Mouse (Mus musculus) right cerebral cortex, adult 18-20 months (tissue): ENCODE data around the gene Dock10.

Experiments used
- DNase-seq: peaks from one replicate; pipeline ENCODE4 v3.0.0; 2022; ENCODE audit warnings: mixed read lengths

The Dock10 gene

GRCm38 (mm10) chr1:80606131-80606754 lies 152.1 kb downstream of the Dock10 start:
- DNase-seq: peak; percentile 68

DNA sequence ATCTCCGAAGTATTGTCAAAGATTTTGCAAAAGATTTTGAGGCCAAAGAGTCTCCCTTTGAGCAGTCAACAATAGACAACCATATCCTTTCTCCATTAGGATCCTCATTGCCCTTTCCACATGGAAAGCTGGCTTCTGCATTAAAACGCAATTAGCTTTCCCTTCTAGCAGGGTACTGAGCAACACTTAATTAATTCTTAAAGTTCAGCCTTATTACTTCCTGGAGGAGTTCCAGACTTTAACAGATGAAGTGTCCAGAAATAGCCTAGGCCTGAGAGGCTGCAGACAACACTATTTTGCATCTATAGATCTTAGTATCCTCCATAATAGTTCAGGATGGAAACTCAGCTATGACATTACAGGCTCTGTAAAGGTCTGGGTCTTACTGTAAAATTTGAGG lies 154.0 kb downstream of the Dock10 start:
- DNase-seq: no peak

DNA sequence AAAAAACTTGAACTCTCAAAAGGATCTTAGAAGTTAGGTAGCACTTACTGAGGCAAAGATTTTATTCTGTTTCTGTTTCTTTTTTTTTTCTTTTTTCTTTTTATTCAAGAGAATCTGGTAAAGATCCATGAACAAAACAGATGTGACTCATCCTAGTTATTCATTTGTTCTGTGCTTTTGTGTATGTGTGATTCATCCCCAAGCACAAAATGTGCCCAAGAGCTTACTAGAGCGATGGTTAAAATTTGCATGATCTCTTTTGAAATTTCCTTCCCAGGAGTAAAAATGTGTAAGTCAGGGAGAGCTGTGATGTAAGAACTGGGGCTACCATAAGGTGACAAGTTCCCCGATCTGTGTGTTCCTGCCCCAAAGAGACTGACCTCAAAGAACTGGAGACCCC lies 155.2 kb downstream of the Dock10 start:
- DNase-seq: peak; percentile 51

DNA sequence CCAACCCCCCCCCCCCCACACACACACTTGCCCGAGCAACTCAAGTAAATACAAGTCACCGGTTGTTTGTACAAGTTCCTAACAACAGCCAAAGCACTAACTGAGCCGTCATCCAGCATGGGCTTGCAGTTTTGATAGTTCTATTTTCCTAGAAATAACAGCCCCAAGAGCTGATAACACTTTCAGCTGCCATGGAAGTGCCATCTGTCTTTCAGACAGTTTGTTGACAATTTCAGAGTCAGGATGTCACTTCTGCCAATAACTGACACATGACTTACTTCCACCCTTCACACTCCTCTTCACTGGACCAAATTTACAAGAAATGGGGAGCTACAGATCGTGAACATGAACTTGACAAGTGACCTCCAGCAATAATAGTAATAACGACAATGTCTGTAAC lies 175.0 kb downstream of the Dock10 start:
- DNase-seq: no peak

DNA sequence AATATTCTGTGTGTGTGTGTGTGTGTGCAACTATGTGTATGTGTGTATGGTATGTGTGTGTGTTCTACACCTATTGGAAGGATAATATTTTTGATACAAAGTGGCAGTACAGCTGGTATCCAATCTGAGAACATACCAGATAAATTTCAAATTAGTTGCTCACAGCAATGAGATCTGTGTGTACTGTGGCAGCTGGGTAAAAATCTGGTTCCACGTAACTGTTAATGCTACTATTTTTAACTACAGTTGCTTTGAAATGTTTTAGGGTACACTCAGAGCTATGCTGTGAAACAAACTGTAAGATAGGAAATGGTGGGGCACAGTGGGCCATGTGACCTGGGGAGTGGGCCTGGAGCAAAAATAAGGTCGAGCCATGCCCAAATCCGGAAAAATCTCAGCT lies 176.1 kb downstream of the Dock10 start:
- no peak for DNase-seq

GRCm38 (mm10) chr1:80576898-80577297 lies 181.4 kb downstream of the Dock10 start:
- DNase-seq: no peak

GRCm38 (mm10) chr1:80556446-80556845 lies 201.9 kb downstream of the Dock10 start:
- DNase-seq: no peak

DNA sequence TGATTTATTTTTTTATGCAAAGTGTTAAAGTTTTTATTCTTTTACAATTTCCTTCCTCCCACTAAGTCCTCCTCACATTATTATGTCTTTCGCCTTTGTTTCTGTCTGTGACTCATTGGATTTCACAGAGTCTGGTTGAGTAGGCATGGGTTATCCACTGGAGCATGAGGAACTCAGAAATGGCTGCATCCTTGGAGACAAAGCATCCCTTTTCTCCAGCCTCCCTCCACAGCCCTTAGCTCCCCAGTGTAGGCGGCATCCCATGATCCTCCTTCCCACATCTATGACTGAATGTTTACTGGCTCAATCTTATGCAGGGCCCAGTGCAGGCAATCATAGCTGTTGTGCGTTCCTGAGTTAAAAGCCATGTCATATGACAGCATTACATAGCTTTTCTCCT lies 216.8 kb downstream of the Dock10 start:
- DNase-seq: peak; percentile 6

DNA sequence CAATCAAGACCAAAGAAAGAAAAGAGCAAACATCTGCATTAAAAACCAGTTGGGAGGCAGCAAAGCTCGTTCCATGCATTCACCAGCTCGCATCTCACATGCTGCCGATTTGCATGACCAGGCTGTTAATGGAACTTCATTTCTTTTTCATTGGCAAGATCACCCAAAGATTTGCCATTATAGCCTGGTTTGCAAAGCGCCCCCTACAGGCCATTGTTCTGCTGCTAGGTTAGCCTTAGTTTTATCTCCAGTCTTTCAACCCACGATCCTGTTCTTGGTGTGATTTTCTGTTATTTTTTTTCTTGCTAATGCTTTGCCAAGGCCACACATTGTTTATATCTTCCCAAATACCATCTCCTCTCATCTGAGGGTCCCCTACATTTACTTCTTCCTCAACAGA lies 236.1 kb downstream of the Dock10 start:
- DNase-seq: no peak

- no peak for DNase-seq
Observed at GRCm38 (mm10) chr1:80520456-80520855, 237.9 kb downstream of the Dock10 start.

- DNase-seq: no peak
Observed at GRCm38 (mm10) chr1:80519893-80520292, 238.4 kb downstream of the Dock10 start.

GRCm38 (mm10) chr1:80515836-80516235 lies 242.5 kb downstream of the Dock10 start:
- no peak for DNase-seq

- no peak for DNase-seq
Observed at GRCm38 (mm10) chr1:80512210-80512948, 245.9 kb downstream of the Dock10 start.

DNA sequence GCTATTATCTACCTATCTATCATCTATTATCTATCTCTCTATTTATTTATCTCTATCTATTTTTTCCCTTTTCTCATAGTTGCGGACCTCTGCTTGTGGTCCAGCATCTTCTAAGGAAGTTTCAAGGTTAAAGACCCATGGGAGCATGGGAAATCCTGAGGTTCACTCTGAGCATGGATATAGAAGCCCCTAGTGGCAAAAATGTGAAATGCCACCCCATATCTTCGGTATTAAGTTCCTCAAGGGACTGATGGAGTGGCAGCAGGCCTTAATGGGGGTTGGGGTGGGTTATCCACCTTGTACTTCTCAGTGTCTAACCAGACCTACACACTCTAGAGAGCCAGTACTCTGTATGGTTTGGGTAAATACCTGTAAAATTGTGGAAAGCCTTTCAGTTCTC lies 253.6 kb downstream of the Dock10 start:
- no peak for DNase-seq

DNA sequence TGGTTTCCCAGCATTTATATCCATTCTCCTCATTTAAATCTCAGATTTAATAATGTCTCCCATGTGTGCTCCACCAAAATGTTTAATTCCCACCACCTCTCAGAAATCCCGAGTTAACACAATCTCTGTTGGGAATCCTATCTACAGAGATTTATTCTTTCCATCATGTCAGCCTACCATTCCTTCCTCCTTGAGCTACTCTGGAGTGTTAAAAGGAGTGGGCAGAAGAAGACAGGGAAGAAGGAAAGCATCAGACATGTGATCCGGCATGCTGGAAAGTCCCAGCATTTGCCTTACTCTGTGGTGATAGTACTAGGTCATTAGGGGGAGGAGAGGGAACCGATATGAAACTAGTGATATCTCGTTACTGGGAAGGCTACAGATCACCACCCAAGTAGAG lies 254.2 kb downstream of the Dock10 start:
- DNase-seq: no peak

- no peak for DNase-seq
Observed at GRCm38 (mm10) chr1:80502456-80503165, 255.7 kb downstream of the Dock10 start.

- no peak for DNase-seq
Observed at GRCm38 (mm10) chr1:80499264-80499663, 259.1 kb downstream of the Dock10 start.

DNA sequence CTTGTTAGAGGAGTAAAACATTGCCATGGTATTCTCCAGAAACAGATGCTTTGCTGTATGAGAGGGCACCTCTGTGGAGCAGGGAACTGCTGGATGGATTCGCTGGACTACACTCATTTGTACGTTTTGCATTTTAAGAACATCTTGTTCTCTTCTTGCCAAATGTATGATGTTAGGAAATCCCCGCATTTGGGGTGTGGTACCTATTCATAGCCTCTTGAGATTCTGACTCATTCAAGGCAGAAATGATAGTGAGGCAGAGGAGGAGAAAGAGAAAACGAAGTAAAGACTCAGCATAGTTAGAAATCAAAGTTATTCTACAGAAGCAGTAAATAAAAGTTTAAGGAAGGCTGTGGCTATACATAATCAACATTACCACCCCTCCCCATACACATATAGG lies 262.0 kb downstream of the Dock10 start:
- no peak for DNase-seq

DNA sequence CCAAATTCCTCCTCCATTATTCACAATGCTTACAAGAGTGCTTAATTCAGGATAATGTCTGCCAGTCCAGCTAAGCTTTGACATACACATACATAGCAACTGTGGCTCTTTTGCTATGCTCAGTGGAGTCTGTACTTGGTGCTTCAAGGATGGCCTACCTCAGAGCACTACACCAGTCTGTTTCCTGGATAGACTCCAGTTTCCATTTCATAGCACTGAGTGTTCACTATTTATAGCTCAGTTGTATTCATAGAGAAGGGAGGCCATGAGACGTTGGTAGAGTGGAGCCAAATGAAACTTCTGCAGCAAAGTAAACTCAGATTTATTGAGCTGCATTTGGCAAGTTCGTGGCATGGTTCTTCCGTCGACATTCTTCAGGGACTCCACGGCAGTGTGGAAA lies 274.9 kb downstream of the Dock10 start:
- no peak for DNase-seq

DNA sequence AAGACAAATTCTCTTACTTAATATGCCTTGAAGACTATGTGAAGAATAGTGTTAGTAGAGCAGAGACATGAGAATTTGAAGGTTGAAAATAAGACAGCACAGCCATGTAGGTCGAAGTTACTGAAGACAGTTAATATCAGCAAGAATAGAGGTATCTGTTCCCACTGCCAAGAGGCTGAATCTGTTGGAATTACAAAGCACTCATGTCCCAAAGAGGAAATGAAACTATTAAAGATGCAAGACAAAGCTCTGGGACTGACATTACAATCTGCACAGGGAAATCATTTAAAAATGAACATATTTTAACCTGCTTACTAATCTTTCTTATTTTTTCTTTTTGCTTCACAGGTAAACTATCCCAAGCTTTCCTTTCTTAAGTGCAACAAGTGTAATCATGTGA lies 283.4 kb downstream of the Dock10 start:
- no peak for DNase-seq

DNA sequence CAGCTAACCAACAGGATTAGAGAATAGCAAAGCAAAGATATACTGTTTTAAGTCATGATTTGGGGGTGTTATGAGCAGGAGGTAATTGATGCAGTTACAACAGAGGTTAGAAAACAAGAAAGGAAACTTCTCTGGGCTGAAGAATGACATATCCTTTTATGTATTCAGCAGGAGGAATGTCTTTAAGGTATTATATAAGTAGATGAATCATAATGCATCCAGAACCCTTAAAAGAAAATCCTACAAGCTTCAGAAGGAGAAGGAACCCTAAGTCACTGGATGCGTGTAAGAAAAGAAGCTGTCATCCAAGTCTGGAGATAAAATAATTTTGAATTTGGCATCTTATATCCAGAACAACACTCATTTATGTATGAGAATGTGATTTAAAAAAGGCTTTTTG lies 285.9 kb downstream of the Dock10 start:
- no peak for DNase-seq

- DNase-seq: no peak
Observed at GRCm38 (mm10) chr1:80461348-80461747, 297.0 kb downstream of the Dock10 start, which contains the start of gene Gm45261. Gene Gm45261, minus strand, starts transcription at chr1:80461448.

DNA sequence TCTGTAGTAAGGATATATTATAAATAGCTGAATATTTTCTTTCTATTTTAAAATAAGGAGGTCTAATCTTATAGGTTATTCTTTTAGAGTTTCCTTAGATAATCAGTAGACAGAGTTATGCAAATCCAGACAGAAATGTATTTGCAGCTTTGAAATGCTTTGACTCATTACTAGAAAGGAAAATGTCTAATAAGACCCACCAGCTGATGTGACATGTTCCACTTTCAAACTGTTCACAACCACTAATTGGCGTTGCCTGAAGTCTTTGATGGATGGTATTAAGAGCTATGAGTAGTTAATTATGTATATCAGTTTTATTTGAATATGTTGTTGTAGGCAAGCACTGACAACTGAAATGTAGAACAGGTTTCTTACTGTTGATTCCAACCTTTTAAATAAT lies 298.4 kb downstream of the Dock10 start:
- DNase-seq: no peak

- no peak for DNase-seq
Observed at GRCm38 (mm10) chr1:80459477-80459876, 298.9 kb downstream of the Dock10 start.
